Mouse (Mus musculus) heart, adult 2 months (tissue): ENCODE measurements around the gene Gm10643.

Experiments used
- CTCF ChIP-seq: fragments of 200-600 bp; IDR thresholded peaks from 2 replicates; pipeline ENCODE4 v1.8.1; 2022; ENCODE audit warnings: antibody characterized with exemption, mild to moderate bottlenecking, moderate library complexity
- POLR2A ChIP-seq: fragments of 200-500 bp; IDR thresholded peaks from 2 replicates; pipeline ENCODE4 v1.6.1; 2011; ENCODE audit warnings: mild to moderate bottlenecking, low read depth, low read length, control low read depth; ENCODE audit not compliant: insufficient read depth

GRCm38 (mm10) chr8:84096061-84096460 lies 31.1 kb upstream of the Gm10643 start:
- no peak for TF ChIP-seq POLR2A
- TF ChIP-seq CTCF, result no peak
